24 mouse cellular contexts compared by ENCODE assay signal in genomic region chr5:101858891-101859436, GRCm38 (mm10).
DNase-seq lines count a peak whose midpoint lies in the region; ATAC-seq lines count a peak whose summit lies in the region.
"Had no signal": no experiment of that assay in that cellular context is flagged by ENCODE, and none has a peak within 500 bp of the region (broad histone marks: within the 10 kb centered on the region; RNA-seq: fewer than 3 reads in every experiment).

No protein-coding gene starts in this region.

- no peaks in the 10 kb centered on the region for H3K27me3 ChIP-seq in forebrain, embryonic 11.5 days (ENCODE audit: control insufficient read depth, insufficient read depth, low read length)
- no peaks in the 10 kb centered on the region for H3K27me3 ChIP-seq in forebrain, embryonic 13.5 days
- no peaks in the 10 kb centered on the region for H3K27me3 ChIP-seq in kidney, embryonic 15.5 days
- H3K27me3 ChIP-seq: embryonic facial prominence, embryonic 12.5 days; forebrain, embryonic 12.5 days had no signal

- no peak overlapping the region for H3K9ac ChIP-seq in forebrain, embryonic 11.5 days (ENCODE audit: low read length)
- H3K9ac ChIP-seq in forebrain, embryonic 13.5 days: no peak overlapping the region
- H3K9ac ChIP-seq in kidney, embryonic 15.5 days: no peak overlapping the region
- H3K9ac ChIP-seq: embryonic facial prominence, embryonic 12.5 days; forebrain, embryonic 12.5 days; forebrain, postnatal 0 days; hindbrain, embryonic 14.5 days had no signal

- 95% methylated on average over 10 of the region's 10 CpGs for WGBS in forebrain, embryonic 11.5 days
- WGBS in forebrain, embryonic 13.5 days: 93% methylated on average over 10 of the region's 10 CpGs
- WGBS in kidney, embryonic 15.5 days: 65% methylated on average over 10 of the region's 10 CpGs

- H3K4me2 ChIP-seq in forebrain, embryonic 11.5 days (ENCODE audit: low read depth, low read length, severe bottlenecking): no peak overlapping the region
- no peak overlapping the region for H3K4me2 ChIP-seq in forebrain, embryonic 13.5 days
- no peak overlapping the region for H3K4me2 ChIP-seq in kidney, embryonic 15.5 days
- H3K4me2 ChIP-seq: embryonic facial prominence, embryonic 12.5 days; forebrain, embryonic 12.5 days; hindbrain, embryonic 14.5 days had no signal

- ATAC-seq in forebrain, embryonic 11.5 days (replicated peaks; ENCODE audit: low FRiP score): no peak
- no peak for ATAC-seq in forebrain, embryonic 13.5 days
- ATAC-seq in kidney, embryonic 15.5 days (replicated peaks; ENCODE audit: low FRiP score): peak; percentile 70
- ATAC-seq: CD4-positive, CD25-positive, alpha-beta regulatory T cell, adult 4 months; forebrain, postnatal 0 days had no signal

- H3K9me3 ChIP-seq in forebrain, embryonic 11.5 days (ENCODE audit: control insufficient read depth, low read length): no peaks in the 10 kb centered on the region
- no peaks in the 10 kb centered on the region for H3K9me3 ChIP-seq in forebrain, embryonic 13.5 days (replicated peaks)
- H3K9me3 ChIP-seq in kidney, embryonic 15.5 days (replicated peaks): no peaks in the 10 kb centered on the region
- H3K9me3 ChIP-seq: embryonic facial prominence, embryonic 12.5 days; forebrain, embryonic 12.5 days; heart, embryonic 10.5 days had no signal

- no peaks in the 10 kb centered on the region for H3K4me1 ChIP-seq in forebrain, embryonic 11.5 days (replicated peaks; ENCODE audit: control insufficient read depth, insufficient read depth, low read length)
- H3K4me1 ChIP-seq in forebrain, embryonic 13.5 days: no peaks in the 10 kb centered on the region
- H3K4me1 ChIP-seq in kidney, embryonic 15.5 days: peaks cover 25% of the 10 kb centered on the region
- H3K4me1 ChIP-seq: embryonic facial prominence, embryonic 12.5 days; forebrain, embryonic 12.5 days; heart, embryonic 10.5 days had no signal

- no peak overlapping the region for H3K27ac ChIP-seq in forebrain, embryonic 11.5 days (ENCODE audit: low read depth, low read length)
- H3K27ac ChIP-seq in forebrain, embryonic 13.5 days: no peak overlapping the region
- peak overlapping the region; percentile 89 for H3K27ac ChIP-seq in kidney, embryonic 15.5 days
- H3K27ac ChIP-seq: embryonic facial prominence, embryonic 12.5 days; forebrain, embryonic 12.5 days; gastrocnemius, adult 2 months; heart, embryonic 10.5 days; hindbrain, embryonic 14.5 days had no signal

- H3K4me3 ChIP-seq in forebrain, embryonic 11.5 days (ENCODE audit: low read depth, low read length): no peak overlapping the region
- H3K4me3 ChIP-seq in forebrain, embryonic 13.5 days: no peak overlapping the region
- no peak overlapping the region for H3K4me3 ChIP-seq in kidney, embryonic 15.5 days (replicated peaks)
- H3K4me3 ChIP-seq: embryonic facial prominence, embryonic 12.5 days; forebrain, embryonic 12.5 days; gastrocnemius, adult 2 months; heart, embryonic 10.5 days had no signal

- H3K36me3 ChIP-seq in forebrain, embryonic 11.5 days (ENCODE audit: control insufficient read depth, insufficient read depth, low read length): peaks cover 20% of the 10 kb centered on the region; the same call in 1 of the 2 replicates
- peaks cover 94% of the 10 kb centered on the region for H3K36me3 ChIP-seq in forebrain, embryonic 13.5 days (ENCODE audit: poor library complexity, severe bottlenecking)
- H3K36me3 ChIP-seq in kidney, embryonic 15.5 days: peaks cover 94% of the 10 kb centered on the region
- H3K36me3 ChIP-seq: G1E had no signal

- DNase-seq in forebrain, embryonic 11.5 days (ENCODE audit: low spot score): peak; percentile 44
- DNase-seq in kidney, adult 18-20 months: peak; percentile 40
- no peak for DNase-seq in kidney, postnatal 10 days
- DNase-seq in kidney, postnatal 36 days: peak; percentile 25 to 69
- no peak for DNase-seq in cerebellum, adult 18-20 months
- DNase-seq in layer of hippocampus, adult 8-10 months (ENCODE audit: low spot score in 2 of 2): no peak
- DNase-seq: adrenal gland, adult 8-10 months; B cell, adult 2 months; cerebellum, adult 11 months; cerebellum, adult 9-10 months; cerebellum, postnatal 25 days; forebrain, postnatal 0 days; gastrocnemius, adult 2 months; gastrocnemius, postnatal 25 days; heart, adult 18-20 months; heart, postnatal 10 days had no signal

Comparison
In these comparisons a context has a peak if more than half of its experiments do, and no peak if none do; other contexts are left out.
1. DNase-seq: peak in forebrain, embryonic 11.5 days (single experiment), kidney, adult 18-20 months (single experiment) and kidney, postnatal 36 days (2 of 2); none in kidney, postnatal 10 days (single experiment), cerebellum, adult 18-20 months (0 of 2) and layer of hippocampus, adult 8-10 months (0 of 2).